Mouse (Mus musculus) MEL (cell line): Measurements from ENCODE around the gene Gm5416. TPM values are rescaled to one million over a fixed set of nuclear protein-coding genes. Genes with fewer than 3 reads are reported as not detected.
"Not testable (repeated sequence)": the region's sequence is repeated elsewhere in the genome, so short reads cannot be mapped to it uniquely, and the experiment has no call there.

Experiments
- DNase-seq: peaks from one replicate; pipeline ENCODE4 v3.0.0; 2011; ENCODE audit warnings: low read depth, low spot score
- H3K27ac ChIP-seq: 2 replicates; pipeline ENCODE4 v1.5.1; 2012; ENCODE audit warnings: low read depth, mild to moderate bottlenecking, control low read depth, low read length, moderate library complexity; ENCODE audit not compliant: control insufficient read depth
- H3K27me3 ChIP-seq, 2 experiments: fragments of 150-350 bp in 1 of 2; sonication (generic) in 1 of 2; 2 replicates each; pipeline ENCODE4 v1.6.1; 2012; ENCODE audit warnings: low read length in 2 of 2, mild to moderate bottlenecking in 2 of 2, improper control_type of control experiment in 1 of 2, moderate library complexity in 1 of 2; ENCODE audit not compliant: insufficient read depth in 2 of 2, control insufficient read depth in 1 of 2
- H3K36me3 ChIP-seq, 2 experiments: 2 replicates each; pipeline ENCODE4 v1.6.1; 2012 to 2014; ENCODE audit warnings: low read length in 2 of 2, improper control_type of control experiment in 1 of 2, inconsistent platforms in 1 of 2, mild to moderate bottlenecking in 1 of 2; ENCODE audit not compliant: insufficient read depth in 2 of 2, control insufficient read depth in 1 of 2
- H3K4me1 ChIP-seq, 2 experiments: fragments of 150-350 bp in 1 of 2; sonication (generic) in 1 of 2; 2 replicates each; pipeline ENCODE4 v1.6.1; 2012; ENCODE audit warnings: low read length in 2 of 2, improper control_type of control experiment in 1 of 2, mild to moderate bottlenecking in 1 of 2; ENCODE audit not compliant: insufficient read depth in 2 of 2, control insufficient read depth in 1 of 2
- H3K4me3 ChIP-seq, 2 experiments: fragments of 150-350 bp in 1 of 2; sonication (generic) in 1 of 2; 2 replicates each; pipeline ENCODE4 v1.5.1; 2012; ENCODE audit warnings: low read depth in 2 of 2, low read length in 2 of 2, mild to moderate bottlenecking in 2 of 2, moderate library complexity in 2 of 2, control low read depth in 1 of 2, improper control_type of control experiment in 1 of 2; ENCODE audit not compliant: control insufficient read depth in 1 of 2, insufficient read depth in 1 of 2
- H3K79me2 ChIP-seq: 2 replicates; pipeline ENCODE4 v1.6.1; 2012; ENCODE audit warnings: mild to moderate bottlenecking, low read length, moderate library complexity; ENCODE audit not compliant: control insufficient read depth, poor library complexity, insufficient read depth
- H3K9ac ChIP-seq: 2 replicates; pipeline ENCODE4 v1.6.1; 2012; ENCODE audit warnings: low read depth, mild to moderate bottlenecking, control low read depth, low read length, moderate library complexity; ENCODE audit not compliant: control insufficient read depth, poor library complexity, severe bottlenecking
- H3K9me3 ChIP-seq: fragments of 150-350 bp; sonication (generic); replicated peaks from 2 replicates; pipeline ENCODE4 v1.6.1; 2012; ENCODE audit warnings: mild to moderate bottlenecking, low read length, improper control_type of control experiment, moderate library complexity; ENCODE audit not compliant: insufficient read depth
- CHD1 ChIP-seq: IDR thresholded peaks from 2 replicates; pipeline ENCODE4 v1.6.1; 2012; ENCODE audit warnings: low read depth, mild to moderate bottlenecking, inconsistent platforms, low read length, improper control_type of control experiment
- CHD2 ChIP-seq: IDR thresholded peaks from 2 replicates; pipeline ENCODE4 v1.6.1; 2011; ENCODE audit warnings: low read length, improper control_type of control experiment
- EP300 ChIP-seq, 2 experiments: IDR thresholded peaks; 2 replicates each; pipeline ENCODE4 v1.6.1; 2011; ENCODE audit warnings: improper control_type of control experiment in 2 of 2, low read length in 2 of 2, low read depth in 1 of 2, mild to moderate bottlenecking in 1 of 2
- HCFC1 ChIP-seq: IDR thresholded peaks from 2 replicates; pipeline ENCODE4 v1.6.1; 2012; ENCODE audit warnings: low read depth, mild to moderate bottlenecking, inconsistent platforms, low read length, improper control_type of control experiment, moderate library complexity
- KAT2A ChIP-seq: conservative IDR thresholded peaks from 2 replicates; pipeline ENCODE4 v1.6.1; 2012; ENCODE audit warnings: low read depth, low read length, improper control_type of control experiment, inconsistent platforms
- MEF2A ChIP-seq: IDR thresholded peaks from 2 replicates; pipeline ENCODE4 v1.6.1; 2014; ENCODE audit warnings: low read depth, mild to moderate bottlenecking, inconsistent platforms, low read length, improper control_type of control experiment; ENCODE audit not compliant: poor library complexity, insufficient replicate concordance, severe bottlenecking; ENCODE audit errors: extremely low read depth
- MXI1 ChIP-seq: IDR thresholded peaks from 2 replicates; pipeline ENCODE4 v1.6.1; 2011; ENCODE audit warnings: mild to moderate bottlenecking, low read depth, low read length, improper control_type of control experiment
- MYB ChIP-seq: IDR thresholded peaks from 2 replicates; pipeline ENCODE4 v1.6.1; 2011; ENCODE audit warnings: mild to moderate bottlenecking, low read depth, low read length, improper control_type of control experiment
- POLR2A ChIP-seq, 2 experiments: IDR thresholded peaks; 2 replicates each; pipeline ENCODE4 v1.6.1; 2011 to 2012; ENCODE audit warnings: low read length in 2 of 2, mild to moderate bottlenecking in 2 of 2, control low read depth in 1 of 2, improper control_type of control experiment in 1 of 2, low read depth in 1 of 2, moderate library complexity in 1 of 2; ENCODE audit not compliant: control insufficient read depth in 1 of 2, insufficient read depth in 1 of 2, poor library complexity in 1 of 2
- POLR2AphosphoS2 ChIP-seq: IDR thresholded peaks from 2 replicates; pipeline ENCODE4 v1.6.1; 2011; ENCODE audit warnings: low read length, improper control_type of control experiment
- RCOR1 ChIP-seq: IDR thresholded peaks from 2 replicates; pipeline ENCODE4 v1.6.1; 2012; ENCODE audit warnings: low read depth, mild to moderate bottlenecking, inconsistent platforms, low read length, improper control_type of control experiment
- SMC3 ChIP-seq: IDR thresholded peaks from 2 replicates; pipeline ENCODE4 v1.6.1; 2011; ENCODE audit warnings: low read depth, low read length, improper control_type of control experiment
- TCF12 ChIP-seq: IDR thresholded peaks from 2 replicates; pipeline ENCODE4 v1.6.1; 2014; ENCODE audit warnings: low read depth, mild to moderate bottlenecking, inconsistent platforms, low read length, improper control_type of control experiment, moderate library complexity
- USF2 ChIP-seq, 2 experiments: IDR thresholded peaks; 2 replicates each; pipeline ENCODE4 v1.6.1; 2011 to 2012; ENCODE audit warnings: improper control_type of control experiment in 2 of 2, low read length in 2 of 2, borderline replicate concordance in 1 of 2, inconsistent platforms in 1 of 2, low read depth in 1 of 2, mild to moderate bottlenecking in 1 of 2; ENCODE audit not compliant: insufficient read depth in 1 of 2
- ZC3H11A ChIP-seq: IDR thresholded peaks from 2 replicates; pipeline ENCODE4 v1.6.1; 2012; ENCODE audit warnings: low read depth, mild to moderate bottlenecking, inconsistent platforms, low read length, improper control_type of control experiment
- ZKSCAN1 ChIP-seq: IDR thresholded peaks from 2 replicates; pipeline ENCODE4 v1.6.1; 2012; ENCODE audit warnings: low read depth, mild to moderate bottlenecking, inconsistent platforms, low read length, improper control_type of control experiment, moderate library complexity
- ZMIZ1 ChIP-seq: IDR thresholded peaks from 2 replicates; pipeline ENCODE4 v1.6.1; 2012; ENCODE audit warnings: low read depth, mild to moderate bottlenecking, inconsistent platforms, low read length, improper control_type of control experiment, moderate library complexity
- polyA plus RNA-seq, 2 experiments: library from polyadenylated mRNA; stranded (reverse) in 1 of 2; unstranded in 1 of 2; fragments of >175 nt in 1 of 2; fragments of >200 nt in 1 of 2; gene quantifications; 2 replicates each; pipeline versions ENCODE4 v1.2.1 to v1.2.4; 2012; ENCODE audit warnings: low replicate concordance in 2 of 2, low read depth in 1 of 2; ENCODE audit not compliant: insufficient read length in 2 of 2, insufficient read depth in 1 of 2, missing spikeins in 1 of 2
- total RNA-seq: library from RNA; depleted of rRNA; stranded (reverse); fragments of 300-350 nt; gene quantifications from 2 replicates; pipeline ENCODE4 v1.2.3, GENCODE M21; 2012

The Gm5416 gene
- total and polyA plus RNA-seq, 3 experiments, result not detected

DNA sequence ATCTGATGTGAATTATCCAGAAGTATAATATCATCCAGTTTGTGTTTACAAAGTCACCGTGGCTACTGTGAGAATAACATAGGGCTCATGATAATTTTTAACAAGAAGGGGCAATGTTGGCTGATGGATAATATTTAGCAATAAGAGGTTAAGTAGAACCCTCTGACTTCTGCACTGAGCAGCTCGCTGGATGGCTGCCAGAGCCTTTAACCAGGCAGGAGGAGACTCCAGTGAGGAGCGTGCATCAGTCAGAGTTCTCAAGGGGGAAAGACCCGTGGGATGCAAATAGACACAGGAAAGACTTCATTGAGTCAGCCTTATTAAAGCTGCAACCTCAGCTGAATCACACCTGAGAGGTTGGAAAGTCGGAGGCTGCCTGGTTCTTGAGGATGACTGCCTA is 6.4 kb upstream of the Gm5416 start:
- H3K27me3 ChIP-seq, result peaks cover 0 to 4% of the 10 kb centered on the region in 2 experiments; a peak in 1 of 4 replicates
- H3K79me2 ChIP-seq, result no peaks in the 10 kb centered on the region
- H3K9ac ChIP-seq, result no peak overlapping the region
- H3K27ac ChIP-seq, result no peak overlapping the region
- no peaks in the 10 kb centered on the region for H3K4me1 ChIP-seq
- H3K4me3 ChIP-seq, result no peak overlapping the region
- DNase-seq, result no peak
- no peaks in the 10 kb centered on the region for H3K9me3 ChIP-seq
- no peak for TF ChIP-seq TCF12
- TF ChIP-seq KAT2A, result no peak
- no peak for TF ChIP-seq ZMIZ1
- no peak for TF ChIP-seq USF2 (IDR thresholded peaks at IDR 0.05; ENCODE audit: borderline replicate concordance in 1 of 2, insufficient read depth in 1 of 2, low read depth in 1 of 2, low read length in 2 of 2)
- no peak for TF ChIP-seq SMC3
- no peak for TF ChIP-seq ZKSCAN1
- no peak for TF ChIP-seq EP300 (IDR thresholded peaks at IDR 0.05; ENCODE audit: low read depth in 1 of 2, low read length in 2 of 2)
- no peak for TF ChIP-seq MXI1
- TF ChIP-seq POLR2A (IDR thresholded peaks at IDR 0.05; ENCODE audit: control insufficient read depth in 1 of 2, insufficient read depth in 1 of 2, low read depth in 1 of 2, low read length in 2 of 2, poor library complexity in 1 of 2), result no peak
- no peak for TF ChIP-seq ZC3H11A
- TF ChIP-seq POLR2AphosphoS2, result no peak
- no peak for TF ChIP-seq MYB
- no peak for TF ChIP-seq MEF2A
- no peak for TF ChIP-seq CHD1
- no peak for TF ChIP-seq RCOR1
- TF ChIP-seq CHD2, result no peak
- TF ChIP-seq HCFC1, result no peak
- TF ChIP-seq, all 39 proteins: peak for 0
- H3K36me3 ChIP-seq, result no peaks in the 10 kb centered on the region

DNA sequence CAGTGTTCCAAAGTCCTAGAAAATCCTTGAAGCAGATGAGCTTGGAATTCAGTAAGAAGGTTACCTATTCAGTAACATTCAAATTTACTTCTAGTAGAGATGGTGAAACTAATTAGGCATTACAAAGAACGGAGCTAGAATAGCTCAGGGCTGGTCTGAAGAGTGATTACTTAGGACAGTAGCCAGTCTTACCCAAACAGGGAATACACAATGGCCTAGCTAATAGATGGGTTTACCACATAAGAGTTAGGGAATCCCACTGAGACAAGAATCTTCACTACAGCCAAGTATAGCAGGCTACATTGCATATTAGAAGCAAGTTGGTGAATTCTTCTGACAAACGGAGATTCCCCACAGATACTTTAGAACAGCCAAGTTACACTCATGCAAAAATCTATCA is 4.5 kb upstream of the Gm5416 start:
- not testable (repeated sequence) for H3K79me2 ChIP-seq, H3K27me3 ChIP-seq, DNase-seq, H3K9me3 ChIP-seq, H3K4me3 ChIP-seq, H3K4me1 ChIP-seq, H3K27ac ChIP-seq, H3K9ac ChIP-seq, H3K36me3 ChIP-seq

DNA sequence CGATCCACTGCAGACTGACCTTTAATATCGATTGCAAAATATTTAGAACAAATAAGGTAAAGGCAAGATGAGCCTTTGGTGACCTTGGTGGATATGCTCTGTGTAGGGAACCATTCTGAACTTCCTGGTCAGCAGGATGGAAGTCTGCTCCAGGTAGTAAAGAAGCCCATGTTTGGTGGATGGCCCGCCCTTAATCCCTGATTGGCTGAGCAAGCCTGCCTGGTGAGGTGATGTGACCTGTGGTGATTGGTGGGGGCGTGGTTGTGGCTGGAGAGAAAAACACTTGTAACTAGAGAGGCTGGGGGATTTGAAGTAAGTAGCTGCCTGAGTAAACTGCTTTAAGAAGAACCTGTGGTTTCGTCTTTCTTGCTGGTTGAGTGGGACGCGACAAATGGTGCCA is 11.0 kb downstream of the Gm5416 start, which contains the start of gene 2010005H15Rik:
TSS of gene 2010005H15Rik (plus strand) at position 301 of the 400 bp plus-strand sequence.
- not testable (repeated sequence) for H3K9me3 ChIP-seq, H3K36me3 ChIP-seq, H3K27ac ChIP-seq, H3K79me2 ChIP-seq, H3K9ac ChIP-seq, H3K4me1 ChIP-seq, H3K27me3 ChIP-seq, DNase-seq
- H3K4me3 ChIP-seq, result peak within 1 kb of the TSS; percentile 43 to 52

DNA sequence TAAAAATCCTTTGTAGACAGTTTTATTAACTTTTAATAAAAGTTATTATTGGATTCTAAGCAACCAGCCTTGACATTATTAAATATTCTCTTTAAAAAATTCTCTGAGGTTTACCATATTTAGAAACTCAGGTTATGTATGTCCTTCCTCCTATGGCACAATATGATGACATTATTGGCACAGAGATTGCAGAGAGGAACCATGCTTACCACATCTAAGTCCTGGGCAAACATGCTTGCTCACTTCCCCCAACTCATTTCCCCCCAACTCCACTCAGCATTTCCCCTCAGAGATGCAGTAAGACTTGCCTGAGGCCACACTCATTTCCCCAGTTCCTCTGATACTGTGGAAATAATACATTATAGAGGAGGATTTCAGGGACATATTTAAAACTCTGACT is 50.4 kb downstream of the Gm5416 start:
- H3K9ac ChIP-seq, H3K4me3 ChIP-seq, H3K9me3 ChIP-seq, H3K36me3 ChIP-seq, H3K27me3 ChIP-seq, DNase-seq, H3K79me2 ChIP-seq, H3K27ac ChIP-seq, H3K4me1 ChIP-seq: not testable (repeated sequence)
